In genomic region chr5:144491308-144491707, GRCm38 (mm10) we compare ENCODE assay signal across 11 mouse cellular contexts. TPM values are rescaled to one million over a fixed set of nuclear protein-coding genes. Genes with fewer than 3 reads are reported as not detected.
DNase-seq lines count a peak whose midpoint lies in the region; TF ChIP-seq lines count a peak whose summit lies in the region.
"Had no signal": no experiment of that assay in that cellular context is flagged by ENCODE, and none has a peak within 500 bp of the region (broad histone marks: within the 10 kb centered on the region; RNA-seq: fewer than 3 reads in every experiment).

No protein-coding gene starts in this region.

- TF ChIP-seq CTCF in kidney, adult 2 months (conservative IDR thresholded peaks at IDR 0.05; ENCODE audit: insufficient read depth, insufficient read length, low read depth, low read length), result no peak

- H3K4me1 ChIP-seq in kidney, adult 2 months (ENCODE audit: control insufficient read depth, insufficient read depth, low read length), result no peaks in the 10 kb centered on the region
- H3K4me1 ChIP-seq in embryonic facial prominence, embryonic 10.5 days, result no peaks in the 10 kb centered on the region
- H3K4me1 ChIP-seq: forebrain, embryonic 10.5 days; liver, embryonic 15.5 days had no signal

- H3K9me3 ChIP-seq in embryonic facial prominence, embryonic 10.5 days, result no peaks in the 10 kb centered on the region
- H3K9me3 ChIP-seq: forebrain, embryonic 10.5 days; liver, embryonic 15.5 days had no signal

- no peaks in the 10 kb centered on the region for H3K36me3 ChIP-seq in kidney, adult 2 months (ENCODE audit: control insufficient read depth, insufficient read depth, low read length)
- no peaks in the 10 kb centered on the region for H3K36me3 ChIP-seq in embryonic facial prominence, embryonic 10.5 days (replicated peaks)
- H3K36me3 ChIP-seq: forebrain, embryonic 10.5 days; liver, embryonic 15.5 days had no signal

- TF ChIP-seq POLR2A in kidney, adult 2 months (IDR thresholded peaks at IDR 0.05; ENCODE audit: low read depth, low read length), result no peak

- no peak overlapping the region for H3K27ac ChIP-seq in kidney, adult 2 months (ENCODE audit: insufficient read depth, low read depth, low read length)
- H3K27ac ChIP-seq in embryonic facial prominence, embryonic 10.5 days (replicated peaks), result no peak overlapping the region
- H3K27ac ChIP-seq: forebrain, embryonic 10.5 days; liver, embryonic 15.5 days had no signal

- no peak overlapping the region for H3K4me3 ChIP-seq in kidney, adult 2 months (ENCODE audit: insufficient read depth, low read depth, low read length)
- H3K4me3 ChIP-seq in embryonic facial prominence, embryonic 10.5 days, result no peak overlapping the region
- H3K4me3 ChIP-seq: forebrain, embryonic 10.5 days; liver, embryonic 15.5 days had no signal

- peak; percentile 6 for DNase-seq in kidney, adult 2 months
- no peak for DNase-seq in kidney, adult 11 months
- peak; percentile 5 for DNase-seq in urinary bladder, postnatal 25 days (ENCODE audit: low spot score)
- no peak for DNase-seq in urinary bladder, adult 18-20 months (ENCODE audit: low spot score in 2 of 2)
- DNase-seq in embryonic facial prominence, embryonic 10.5 days (ENCODE audit: low spot score), result peak; percentile 33
- no peak for DNase-seq in spleen, postnatal 36 days (ENCODE audit: low spot score in 2 of 2)
- no peak for DNase-seq in right cerebral cortex, adult 18-20 months
- DNase-seq in spleen, adult 18-20 months, result no peak
- DNase-seq: gastrocnemius, postnatal 10 days had no signal

- WGBS in kidney, adult 2 months, result 13% methylated on average over 6 of the region's 6 CpGs
- 14% methylated on average over 6 of the region's 6 CpGs for WGBS in embryonic facial prominence, embryonic 10.5 days

- H3K27me3 ChIP-seq in kidney, adult 2 months (replicated peaks; ENCODE audit: control insufficient read depth, insufficient read depth, low read length), result no peaks in the 10 kb centered on the region
- no peaks in the 10 kb centered on the region for H3K27me3 ChIP-seq in embryonic facial prominence, embryonic 10.5 days (replicated peaks; ENCODE audit: low read depth, poor library complexity, severe bottlenecking)
- H3K27me3 ChIP-seq: liver, embryonic 15.5 days had no signal

RNA-seq across cellular contexts. Expression of gene Nptx2, which starts 54.4 kb away (rescaled TPM):
- polyA plus RNA-seq in kidney, adult 2 months (2012; rRNA removed), result 0.20 and 0.33 TPM in 2 replicates
- 0.77 and 1.1 TPM in 2 replicates for polyA plus RNA-seq in embryonic facial prominence, embryonic 10.5 days (2016; fragmentation: Nextera tagmentation; extraction: Ambion mirVana)

Comparison
In these comparisons a context has a peak if more than half of its experiments do, and no peak if none do; other contexts are left out.
1. DNase-seq: peak in kidney, adult 2 months (single experiment), urinary bladder, postnatal 25 days (single experiment) and embryonic facial prominence, embryonic 10.5 days (single experiment); none in kidney, adult 11 months (single experiment), urinary bladder, adult 18-20 months (0 of 2), spleen, postnatal 36 days (0 of 2), right cerebral cortex, adult 18-20 months (single experiment) and spleen, adult 18-20 months (0 of 2).